Mouse (Mus musculus): Measurements from ENCODE around the gene Gm49337. TPM values are rescaled to one million over a fixed set of nuclear protein-coding genes. Genes with fewer than 3 reads are reported as not detected.

The Gm49337 gene
- polyA plus RNA-seq, 1 experiment from 2014 or later = not detected

Other genes starting within 250 kb of the Gm49337 start
- 0.08 and 0.13 TPM in 2 replicates for gene Dmbx1, start 233.5 kb upstream of the Gm49337 start, polyA plus RNA-seq (2016; fragmentation: Nextera tagmentation; extraction: Ambion mirVana)
- 0.81 and 1.1 TPM in 2 replicates for gene Faah, start 155.5 kb upstream of the Gm49337 start, polyA plus RNA-seq (2016; fragmentation: Nextera tagmentation; extraction: Ambion mirVana)
- 18.4 and 21.1 TPM in 2 replicates for gene Nsun4, start 119.5 kb upstream of the Gm49337 start, polyA plus RNA-seq (2016; fragmentation: Nextera tagmentation; extraction: Ambion mirVana)
- gene Uqcrh, start 98.3 kb upstream of the Gm49337 start, polyA plus RNA-seq (2016; fragmentation: Nextera tagmentation; extraction: Ambion mirVana) = 436 and 452 TPM in 2 replicates
- 78.9 and 82.6 TPM in 2 replicates for gene Lrrc41, start 98.1 kb upstream of the Gm49337 start, polyA plus RNA-seq (2016; fragmentation: Nextera tagmentation; extraction: Ambion mirVana)
- 53.9 and 59.2 TPM in 2 replicates for gene Rad54l, start 49.7 kb upstream of the Gm49337 start, polyA plus RNA-seq (2016; fragmentation: Nextera tagmentation; extraction: Ambion mirVana)
- 73.8 and 74.8 TPM in 2 replicates for gene Pomgnt1, start 49.5 kb upstream of the Gm49337 start, polyA plus RNA-seq (2016; fragmentation: Nextera tagmentation; extraction: Ambion mirVana)
- 2.6 and 2.8 TPM in 2 replicates for gene Lurap1, start 22.0 kb upstream of the Gm49337 start, polyA plus RNA-seq (2016; fragmentation: Nextera tagmentation; extraction: Ambion mirVana)
- gene Tspan1, start 5.8 kb upstream of the Gm49337 start, polyA plus RNA-seq (2016; fragmentation: Nextera tagmentation; extraction: Ambion mirVana) = 0.10 and 0.16 TPM in 2 replicates
- gene 1700042G07Rik, start within 50 bp of the Gm49337 start, polyA plus RNA-seq (2016; fragmentation: Nextera tagmentation; extraction: Ambion mirVana) = not detected in 2 replicates
- gene Pik3r3, start 48.2 kb downstream of the Gm49337 start, polyA plus RNA-seq (2016; fragmentation: Nextera tagmentation; extraction: Ambion mirVana) = 45.2 and 50.7 TPM in 2 replicates